Mouse (Mus musculus) midbrain, embryonic 12.5 days (tissue): ENCODE results near the gene Hectd3. TPM values are rescaled to one million over a fixed set of nuclear protein-coding genes. Genes with fewer than 3 reads are reported as not detected.

Experiments used
- ATAC-seq: fragments of 200-750 bp; cut with Nextera tagmentation; 2 replicates; pipeline ENCODE4 v1.8.0; 2017; ENCODE audit warnings: low read depth, moderate TSS enrichment, moderate library complexity; ENCODE audit not compliant: low FRiP score
- H3K27ac ChIP-seq: fragments of 300-500 bp; sonication (generic); replicated peaks from 2 replicates; pipeline ENCODE4 v1.5.1; 2016; ENCODE audit warnings: mild to moderate bottlenecking
- H3K27me3 ChIP-seq: fragments of 300-500 bp; sonication (generic); 2 replicates; pipeline ENCODE4 v1.6.1; 2016; ENCODE audit warnings: mild to moderate bottlenecking
- H3K36me3 ChIP-seq: fragments of 300-500 bp; sonication (generic); 2 replicates; pipeline ENCODE4 v1.6.1; 2016
- H3K4me1 ChIP-seq: fragments of 300-500 bp; sonication (generic); 2 replicates; pipeline ENCODE4 v1.6.1; 2016
- H3K4me2 ChIP-seq: fragments of 300-500 bp; sonication (generic); replicated peaks from 2 replicates; pipeline ENCODE4 v1.6.1; 2016; ENCODE audit warnings: mild to moderate bottlenecking, moderate library complexity
- H3K4me3 ChIP-seq: fragments of 300-500 bp; sonication (generic); 2 replicates; pipeline ENCODE4 v1.5.1; 2016; ENCODE audit warnings: mild to moderate bottlenecking
- H3K9ac ChIP-seq: fragments of 300-500 bp; sonication (generic); replicated peaks from 2 replicates; pipeline ENCODE4 v1.6.1; 2016; ENCODE audit warnings: mild to moderate bottlenecking, moderate library complexity
- H3K9me3 ChIP-seq: fragments of 300-500 bp; sonication (generic); 2 replicates; pipeline ENCODE4 v1.6.1; 2016; ENCODE audit warnings: mild to moderate bottlenecking
- WGBS: fragments of 180-500 bp; shearing (Covaris S2); methylation state at CpG from one replicate; pipeline ENCODE4 v1.1.7; 2016; 5-methylcytosine and 5-hydroxymethylcytosine counted together
- polyA plus RNA-seq: library from polyadenylated mRNA; unstranded; fragments of >200 nt; fragmentation: Nextera tagmentation; extraction: Ambion mirVana; gene quantifications from 2 replicates; pipeline ENCODE4 v1.2.1, GENCODE M21; 2016

The Hectd3 gene
- polyA plus RNA-seq, 1 experiment from 2014 or later = 16.7 TPM

GRCm38 (mm10) chr4:116999513-117000154 is 4.5 kb downstream of the Hectd3 start:
- Histone ChIP-seq H3K4me1 (peaks cover 21% of the 10 kb centered on the region), H3K4me2 (no peak overlapping the region), H3K27me3 (peaks cover 33% of the 10 kb centered on the region), H3K9ac (no peak overlapping the region), H3K9me3 (no peaks in the 10 kb centered on the region), H3K36me3 (peaks cover 44% of the 10 kb centered on the region), H3K4me3 (no peak overlapping the region), H3K27ac (no peak overlapping the region)
- 94% methylated on average over 17 of the region's 17 CpGs for WGBS
- ATAC-seq = no peak

GRCm38 (mm10) chr4:117001957-117002356 is 6.8 kb downstream of the Hectd3 start:
- Histone ChIP-seq H3K9ac (no peak overlapping the region), H3K4me2 (no peak overlapping the region), H3K9me3 (no peaks in the 10 kb centered on the region), H3K36me3 (peaks cover 44% of the 10 kb centered on the region), H3K4me1 (0 out of 2 replicates have a peak, but pooled peaks cover 4% of the 10 kb centered on the region), H3K27me3 (peaks cover 21% of the 10 kb centered on the region), H3K27ac (no peak overlapping the region), H3K4me3 (no peak overlapping the region)
- no peak for ATAC-seq
- WGBS = 89% methylated on average over 16 of the region's 16 CpGs

- peaks cover 44% of the 10 kb centered on the region for H3K36me3 ChIP-seq
- no peak overlapping the region for H3K4me2 ChIP-seq
- H3K9me3 ChIP-seq = no peaks in the 10 kb centered on the region
- WGBS = 58% methylated on average over 38 of the region's 38 CpGs
- no peak overlapping the region for H3K27ac ChIP-seq
- peak; percentile 27; the same call in 1 of the 2 replicates for ATAC-seq
- H3K27me3 ChIP-seq = peaks cover 18% of the 10 kb centered on the region
- no peak overlapping the region for H3K4me3 ChIP-seq
- no peak overlapping the region for H3K9ac ChIP-seq
- 0 out of 2 replicates have a peak, but pooled peaks cover 4% of the 10 kb centered on the region for H3K4me1 ChIP-seq
Observed at GRCm38 (mm10) chr4:117002543-117003521, 7.7 kb downstream of the Hectd3 start.

GRCm38 (mm10) chr4:117004649-117005048 is 9.5 kb downstream of the Hectd3 start:
- Histone ChIP-seq H3K27ac (no peak overlapping the region), H3K4me2 (no peak overlapping the region), H3K9ac (no peak overlapping the region), H3K27me3 (peaks cover 18% of the 10 kb centered on the region), H3K9me3 (no peaks in the 10 kb centered on the region), H3K36me3 (peaks cover 33% of the 10 kb centered on the region), H3K4me1 (0 out of 2 replicates have a peak, but pooled peaks cover 4% of the 10 kb centered on the region), H3K4me3 (no peak overlapping the region)
- ATAC-seq = no peak
- WGBS = 82% methylated on average over 4 of the region's 4 CpGs

GRCm38 (mm10) chr4:117005611-117006400 is 10.7 kb downstream of the Hectd3 start:
- Histone ChIP-seq H3K27ac (no peak overlapping the region), H3K4me1 (0 out of 2 replicates have a peak, but pooled peaks cover 4% of the 10 kb centered on the region), H3K9ac (no peak overlapping the region), H3K9me3 (no peaks in the 10 kb centered on the region), H3K36me3 (peaks cover 22% of the 10 kb centered on the region; the same call in 1 of the 2 replicates), H3K27me3 (peaks cover 18% of the 10 kb centered on the region), H3K4me2 (no peak overlapping the region), H3K4me3 (no peak overlapping the region)
- ATAC-seq = no peak
- 79% methylated on average over 7 of the region's 7 CpGs for WGBS

GRCm38 (mm10) chr4:117007058-117007457 is 11.9 kb downstream of the Hectd3 start:
- 75% methylated on average over 3 of the region's 3 CpGs for WGBS
- Histone ChIP-seq H3K4me2 (no peak overlapping the region), H3K4me3 (no peak overlapping the region)

GRCm38 (mm10) chr4:117010231-117010630 is 15.1 kb downstream of the Hectd3 start:
- H3K9ac ChIP-seq = no peak overlapping the region
- no peaks in the 10 kb centered on the region for H3K27me3 ChIP-seq
- no peak overlapping the region for H3K27ac ChIP-seq
- no peak for ATAC-seq
- H3K9me3 ChIP-seq = no peaks in the 10 kb centered on the region
- H3K4me3 ChIP-seq = no peak overlapping the region
- no peaks in the 10 kb centered on the region for H3K4me1 ChIP-seq
- WGBS = 84% methylated on average over 5 of the region's 5 CpGs
- no peak overlapping the region for H3K4me2 ChIP-seq
- no peaks in the 10 kb centered on the region for H3K36me3 ChIP-seq

More at GRCm38 (mm10) chr4:117007058-117007457, 11.9 kb downstream of the Hectd3 start:
- ATAC-seq = no peak
- H3K9me3 ChIP-seq = no peaks in the 10 kb centered on the region
- no peak overlapping the region for H3K9ac ChIP-seq
- peaks cover 14% of the 10 kb centered on the region; the same call in 1 of the 2 replicates for H3K36me3 ChIP-seq
- peaks cover 14% of the 10 kb centered on the region for H3K27me3 ChIP-seq
- H3K27ac ChIP-seq = no peak overlapping the region
- H3K4me1 ChIP-seq = 0 out of 2 replicates have a peak, but pooled peaks cover 4% of the 10 kb centered on the region

GRCm38 (mm10) chr4:117013596-117013995 is 18.5 kb downstream of the Hectd3 start:
- ATAC-seq = no peak
- H3K4me2 ChIP-seq = no peak overlapping the region
- WGBS = 83% methylated on average over 6 of the region's 6 CpGs
- no peak overlapping the region for H3K4me3 ChIP-seq
- no peaks in the 10 kb centered on the region for H3K36me3 ChIP-seq
- H3K9me3 ChIP-seq = no peaks in the 10 kb centered on the region
- H3K4me1 ChIP-seq = no peaks in the 10 kb centered on the region
- H3K27me3 ChIP-seq = no peaks in the 10 kb centered on the region
- no peak overlapping the region for H3K9ac ChIP-seq
- H3K27ac ChIP-seq = no peak overlapping the region

- Histone ChIP-seq H3K4me3 (no peak overlapping the region), H3K27me3 (no peaks in the 10 kb centered on the region), H3K9ac (no peak overlapping the region), H3K4me2 (no peak overlapping the region), H3K27ac (no peak overlapping the region), H3K9me3 (no peaks in the 10 kb centered on the region), H3K4me1 (peaks cover 3% of the 10 kb centered on the region; the same call in 1 of the 2 replicates), H3K36me3 (no peaks in the 10 kb centered on the region)
- no peak for ATAC-seq
- 74% methylated on average over 4 of the region's 4 CpGs for WGBS
Observed at GRCm38 (mm10) chr4:117014901-117015415, 19.8 kb downstream of the Hectd3 start.

GRCm38 (mm10) chr4:117017738-117018137 is 22.6 kb downstream of the Hectd3 start:
- H3K27me3 ChIP-seq = no peaks in the 10 kb centered on the region
- H3K36me3 ChIP-seq = peaks cover 8% of the 10 kb centered on the region
- H3K9ac ChIP-seq = no peak overlapping the region
- ATAC-seq = no peak
- no peak overlapping the region for H3K27ac ChIP-seq
- 95% methylated on average over 2 of the region's 2 CpGs for WGBS
- H3K9me3 ChIP-seq = no peaks in the 10 kb centered on the region
- H3K4me1 ChIP-seq = peaks cover 10% of the 10 kb centered on the region
- no peak overlapping the region for H3K4me3 ChIP-seq
- no peak overlapping the region for H3K4me2 ChIP-seq

GRCm38 (mm10) chr4:117018327-117018726 is 23.2 kb downstream of the Hectd3 start:
- no peak overlapping the region for H3K4me3 ChIP-seq
- H3K4me2 ChIP-seq = no peak overlapping the region
- H3K4me1 ChIP-seq = peaks cover 10% of the 10 kb centered on the region
- no peak for ATAC-seq
- peaks cover 14% of the 10 kb centered on the region for H3K36me3 ChIP-seq
- no peaks in the 10 kb centered on the region for H3K27me3 ChIP-seq
- H3K9ac ChIP-seq = no peak overlapping the region
- WGBS = 84% methylated on average over 7 of the region's 7 CpGs
- H3K9me3 ChIP-seq = no peaks in the 10 kb centered on the region
- no peak overlapping the region for H3K27ac ChIP-seq
